Mouse (Mus musculus) c-Kit-positive CD71-positive TER-119-negative erythroid progenitor cells, embryonic 14.5 days (primary cell): ENCODE data around the gene Rims1.

Experiments used
- DNase-seq: peaks from one replicate; pipeline ENCODE4 v3.0.0-alpha.2; 2013; ENCODE audit warnings: low read depth

The Rims1 gene

GRCm38 (mm10) chr1:22579470-22579869, 226.3 kb downstream of the Rims1 start:
- no peak for DNase-seq

DNA sequence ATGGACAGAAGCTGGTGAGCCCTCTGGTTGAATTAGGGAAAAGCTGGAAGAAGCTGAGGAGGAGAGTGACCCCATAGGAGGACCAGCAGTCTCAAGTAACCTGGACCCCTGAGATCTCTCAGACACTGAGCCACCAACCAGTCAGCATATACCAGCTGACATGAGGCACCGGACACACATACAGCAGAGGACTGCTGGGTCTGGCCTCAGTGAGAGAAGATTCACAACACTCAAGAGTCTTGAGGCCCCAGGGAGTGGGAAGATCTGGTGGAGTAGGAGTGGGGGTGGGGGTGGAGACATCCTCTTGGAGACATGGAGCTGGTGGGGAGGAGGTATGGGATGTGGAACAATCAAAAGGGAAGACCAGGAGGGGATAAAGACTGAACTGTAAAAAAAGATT, 233.1 kb downstream of the Rims1 start:
- no peak for DNase-seq

DNA sequence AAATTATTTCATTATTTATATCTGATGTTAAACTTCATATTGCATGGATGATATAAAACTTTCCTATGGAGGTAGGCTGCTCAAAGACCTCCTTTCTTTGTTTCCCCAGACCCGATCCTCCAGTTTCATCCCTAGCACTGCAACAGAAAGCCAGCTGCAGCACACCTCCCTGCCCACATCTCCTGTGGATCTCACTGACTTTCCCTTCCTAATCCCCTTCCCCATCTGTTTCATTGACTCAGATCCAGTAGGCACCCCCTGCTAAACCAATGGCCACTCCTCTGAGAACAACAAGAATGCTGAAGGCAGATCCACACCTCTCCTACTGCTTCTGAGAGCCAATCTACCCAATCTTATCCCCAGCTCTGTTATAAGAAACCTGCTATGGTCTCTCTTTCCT, 259.5 kb downstream of the Rims1 start:
- DNase-seq, result no peak

GRCm38 (mm10) chr1:22538129-22538528, 267.7 kb downstream of the Rims1 start:
- no peak for DNase-seq

GRCm38 (mm10) chr1:22536776-22537175, 269.0 kb downstream of the Rims1 start:
- no peak for DNase-seq

- DNase-seq, result no peak
These were observed 270.7 kb downstream of the Rims1 start for GRCm38 (mm10) chr1:22535049-22535448.

DNA sequence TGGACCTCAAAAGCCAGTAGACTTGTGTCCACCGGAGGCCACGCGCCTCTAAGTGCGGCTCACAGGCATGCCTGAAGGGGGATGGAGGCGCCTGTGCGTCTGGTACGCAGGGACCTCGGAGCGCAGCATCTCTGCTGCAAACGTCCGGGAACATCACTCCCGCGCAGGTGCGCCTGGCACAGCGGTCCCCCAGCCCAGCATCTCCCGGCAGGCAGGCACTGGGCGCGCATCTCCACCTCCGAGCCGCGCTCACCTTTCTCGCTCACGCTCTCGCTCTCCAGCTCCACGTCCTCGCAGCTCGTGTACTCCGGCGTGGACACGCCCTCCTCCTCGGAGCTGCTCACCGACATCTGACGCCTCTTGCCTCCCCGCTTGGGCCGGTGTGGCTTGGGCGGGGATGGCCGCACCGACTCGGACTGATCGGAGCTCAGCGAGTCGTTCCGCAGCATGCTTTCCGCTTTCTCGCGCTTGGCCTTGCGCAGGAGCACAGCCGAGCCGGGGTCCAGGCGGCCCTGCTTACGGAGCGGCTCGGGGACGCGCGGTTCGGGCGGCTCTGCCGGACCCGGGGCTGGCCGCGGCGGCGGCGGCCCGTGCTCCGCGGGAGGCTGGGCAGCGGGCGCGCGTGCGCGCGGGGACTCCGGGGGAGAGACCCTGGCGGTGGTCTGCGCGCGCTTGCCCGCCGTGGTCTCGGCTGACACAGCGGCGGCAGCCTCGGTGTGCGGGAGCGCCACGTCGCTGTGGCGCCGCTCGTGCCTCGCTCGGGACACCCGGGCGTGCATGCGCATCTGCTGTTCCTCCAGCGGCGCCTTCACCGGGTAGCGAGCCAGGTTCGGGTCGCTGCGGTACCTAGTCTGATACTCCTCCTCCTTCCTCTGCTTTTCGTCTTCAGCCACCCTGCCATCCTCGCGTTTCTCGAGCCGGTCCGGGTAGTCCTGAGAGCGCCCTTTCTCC, 272.4 kb downstream of the Rims1 start:
- no peak for DNase-seq

DNA sequence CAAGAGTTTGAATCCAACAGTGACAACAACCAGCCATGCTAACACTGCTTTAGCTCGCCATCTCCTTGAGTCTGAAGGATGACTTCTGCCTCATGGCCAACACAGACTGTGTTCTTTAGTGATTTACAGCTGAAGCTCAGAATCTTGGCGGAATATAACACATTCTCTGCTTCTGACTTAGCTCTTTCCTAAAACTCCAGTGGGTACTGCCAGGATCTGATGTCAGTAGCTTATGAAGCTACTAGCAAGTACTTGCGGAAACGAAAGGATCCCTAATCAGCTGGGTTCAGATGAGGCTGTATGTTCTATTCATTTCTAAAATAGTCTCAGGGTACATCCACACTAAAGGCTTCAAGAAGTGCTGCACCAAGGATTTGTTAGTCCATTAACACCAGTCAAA, 290.7 kb downstream of the Rims1 start:
- DNase-seq, result no peak

- DNase-seq, result no peak
These were observed 293.4 kb downstream of the Rims1 start for GRCm38 (mm10) chr1:22512421-22512820.

- no peak for DNase-seq
These were observed 294.2 kb downstream of the Rims1 start for GRCm38 (mm10) chr1:22511614-22512013.

DNA sequence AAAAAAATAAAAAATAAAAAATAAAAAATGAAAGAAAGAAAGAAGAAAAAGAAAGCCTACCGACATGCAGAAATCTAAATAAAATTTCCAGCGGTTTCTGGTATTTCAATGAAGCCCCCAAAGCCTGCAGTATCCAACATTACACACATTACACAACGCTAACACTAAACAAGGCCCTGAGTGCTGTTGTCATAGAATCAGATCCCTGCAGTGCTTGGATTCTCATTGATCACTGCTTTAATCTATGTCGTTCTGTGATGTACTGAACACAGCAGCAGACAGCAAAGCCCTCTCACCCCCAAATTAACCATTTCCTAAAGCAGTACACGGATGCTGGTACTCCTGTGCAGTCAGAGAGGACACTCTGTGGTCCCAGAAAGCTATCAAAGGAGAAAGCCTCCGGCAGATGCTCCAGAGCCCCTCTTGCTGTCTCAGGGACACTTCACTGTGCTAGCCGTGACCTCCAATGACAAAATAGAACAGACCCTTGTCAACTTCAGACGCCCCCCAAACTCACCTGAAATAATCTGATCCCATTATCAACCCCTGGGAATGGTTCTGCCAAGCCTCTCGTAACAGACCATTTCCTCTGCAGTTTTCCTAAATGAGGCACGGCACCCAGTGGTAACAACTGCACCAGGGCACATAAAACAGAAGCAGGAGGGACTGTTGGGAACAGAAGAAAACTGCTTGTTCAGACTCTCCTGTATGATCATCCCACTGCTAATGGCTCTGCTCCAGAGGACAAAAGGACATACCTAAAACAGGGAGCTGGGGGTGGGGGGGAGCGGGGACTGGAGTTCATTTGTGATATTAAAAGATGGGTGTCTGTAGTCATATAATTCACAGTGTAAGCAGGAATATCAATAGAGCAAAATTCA, 296.8 kb downstream of the Rims1 start:
- DNase-seq, result no peak

DNA sequence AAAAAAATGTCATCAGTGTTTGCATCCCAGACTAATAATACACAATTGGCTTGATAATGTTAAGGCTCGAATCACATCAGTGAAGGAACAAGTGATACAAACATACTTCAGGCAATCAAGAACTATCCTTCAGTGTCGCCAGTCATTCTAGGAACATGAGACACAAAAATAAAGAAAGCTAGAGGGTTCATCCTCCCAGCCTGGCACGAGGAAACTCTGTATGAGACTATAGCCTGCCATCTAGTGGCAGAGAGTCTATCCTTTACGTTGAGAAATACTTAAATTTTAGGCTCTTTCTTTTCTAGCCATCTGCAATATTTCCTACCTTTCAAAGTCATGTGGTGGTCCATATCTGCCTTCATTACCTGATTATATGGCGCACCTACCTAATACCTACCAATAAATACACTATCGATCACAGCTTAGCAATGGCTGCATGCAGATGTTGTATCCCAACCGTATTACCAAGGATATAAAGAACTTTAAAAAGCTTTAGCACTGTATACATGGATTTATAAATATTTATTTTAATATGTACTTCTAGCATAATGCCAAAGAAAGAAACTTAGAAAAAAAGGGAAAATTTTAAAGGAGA, 318.4 kb downstream of the Rims1 start:
- no peak for DNase-seq

GRCm38 (mm10) chr1:22476220-22476619, 329.6 kb downstream of the Rims1 start:
- DNase-seq, result no peak

GRCm38 (mm10) chr1:22467033-22467432, 338.8 kb downstream of the Rims1 start:
- no peak for DNase-seq

- DNase-seq, result no peak
These were observed 339.2 kb downstream of the Rims1 start for GRCm38 (mm10) chr1:22466597-22466996.

DNA sequence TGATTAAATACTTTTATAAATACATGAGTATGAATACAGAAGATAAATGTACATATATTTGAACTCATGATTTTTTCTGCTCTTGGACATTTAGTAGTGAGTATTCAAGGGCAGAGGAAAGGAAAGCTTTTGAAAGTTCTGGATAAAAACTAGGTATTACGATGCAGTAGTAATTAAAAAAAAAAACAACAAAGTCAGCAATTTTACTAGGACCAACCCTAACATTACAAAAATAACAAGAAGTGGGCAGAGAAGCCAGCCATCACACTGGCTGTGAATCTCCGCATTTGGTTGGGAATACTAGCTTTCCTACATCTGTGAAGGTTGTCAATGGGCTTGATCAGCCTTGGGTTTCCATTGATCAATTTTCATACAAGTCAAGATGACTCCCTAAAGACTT, 381.8 kb downstream of the Rims1 start:
- no peak for DNase-seq

DNA sequence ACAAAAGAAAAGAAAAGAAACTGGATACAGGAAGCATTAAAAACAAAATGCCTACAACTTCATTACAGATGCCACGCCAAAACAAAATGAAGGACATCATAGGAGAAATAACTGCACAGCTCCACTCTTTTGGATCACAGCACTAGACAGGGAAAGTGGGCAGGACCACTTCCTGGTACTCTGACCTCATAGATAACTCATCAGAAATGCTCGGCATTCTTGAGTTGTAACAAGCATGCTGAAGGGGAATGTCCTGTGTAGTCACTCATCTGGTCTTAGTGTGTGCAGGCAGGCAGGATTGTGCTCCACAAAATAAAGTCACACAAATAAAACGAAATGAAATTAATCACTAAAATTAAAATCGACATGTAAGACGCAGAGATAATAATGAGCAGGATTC, 383.7 kb downstream of the Rims1 start:
- DNase-seq, result no peak

DNA sequence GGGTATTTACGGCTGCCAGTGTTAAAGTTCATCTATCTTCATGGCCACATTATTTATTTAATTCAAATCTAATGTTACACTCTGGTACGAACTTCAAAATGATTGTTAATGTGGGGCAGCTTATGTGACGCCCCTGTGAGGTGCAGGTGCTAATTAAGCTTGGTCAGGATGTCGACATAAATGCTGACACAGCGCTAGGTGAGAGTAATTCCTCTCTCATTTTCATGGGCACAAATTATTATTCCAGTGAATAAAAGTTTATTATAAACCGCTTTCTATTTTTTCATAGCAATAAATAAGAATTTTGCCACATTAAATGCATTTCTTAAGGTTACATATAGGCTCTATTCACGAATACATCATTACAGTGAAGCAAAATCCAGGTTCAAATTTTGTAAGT, 395.6 kb downstream of the Rims1 start:
- DNase-seq, result no peak

GRCm38 (mm10) chr1:22386361-22386760, 419.4 kb downstream of the Rims1 start:
- no peak for DNase-seq

DNA sequence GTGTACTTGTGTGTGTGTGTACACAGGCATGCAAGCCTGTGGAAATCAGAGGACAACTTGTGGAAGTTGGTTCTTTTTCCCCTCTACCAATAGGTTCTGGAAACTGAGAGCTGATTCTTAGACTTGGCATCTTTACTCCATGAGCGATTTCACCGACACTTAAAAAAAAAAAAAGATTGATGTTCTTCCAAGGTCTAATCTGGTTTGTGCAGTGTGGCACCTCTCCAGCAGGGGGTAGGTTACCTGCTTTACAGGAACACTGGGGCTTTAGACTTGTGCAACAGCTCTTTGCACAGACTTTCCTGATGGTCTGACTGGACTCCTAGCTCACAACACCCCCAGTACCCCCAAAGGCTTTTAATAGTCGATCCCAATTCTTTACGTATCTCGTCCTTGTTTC, 428.1 kb downstream of the Rims1 start:
- DNase-seq, result no peak

DNA sequence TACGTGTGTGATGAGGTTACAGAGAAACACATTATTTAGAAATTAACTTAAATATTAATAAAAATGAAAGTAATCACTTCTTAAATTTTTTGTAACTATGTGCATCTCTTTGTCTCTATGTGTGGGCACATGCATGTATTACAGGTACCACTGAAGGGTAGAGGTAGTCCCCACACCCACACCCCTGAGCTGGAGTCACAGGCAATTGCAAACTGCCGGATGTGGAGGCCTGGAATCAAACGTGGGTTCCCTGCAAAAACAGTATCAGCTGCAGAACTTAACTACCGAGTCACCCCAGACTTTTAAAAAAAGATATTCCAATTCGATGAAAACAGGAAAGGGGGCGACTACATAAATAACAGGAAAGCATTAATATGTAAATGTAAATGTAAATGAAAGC, 428.7 kb downstream of the Rims1 start:
- no peak for DNase-seq

- no peak for DNase-seq
These were observed 449.6 kb downstream of the Rims1 start for GRCm38 (mm10) chr1:22356209-22356608.

GRCm38 (mm10) chr1:22353687-22354086, 452.1 kb downstream of the Rims1 start:
- DNase-seq, result no peak
